Mouse (Mus musculus) embryonic facial prominence, embryonic 14.5 days (tissue): Measurements from ENCODE around the gene D630045J12Rik. TPM values are rescaled to one million over a fixed set of nuclear protein-coding genes. Genes with fewer than 3 reads are reported as not detected.
A peak's percentile ranks its signal among the peaks of the same experiment; 100 is the strongest.

Source experiments
- ATAC-seq: fragments of 200-750 bp; cut with Nextera tagmentation; 2 replicates; pipeline ENCODE4 v1.8.0; 2017; ENCODE audit warnings: low read depth, moderate number of reproducible peaks, moderate TSS enrichment
- DNase-seq: peaks from one replicate; pipeline ENCODE4 v3.0.0-alpha.2; 2015; ENCODE audit warnings: low spot score
- H3K27ac ChIP-seq: fragments of 300-500 bp; sonication (generic); replicated peaks from 2 replicates; pipeline ENCODE4 v1.5.1; 2014; ENCODE audit warnings: low read depth, mild to moderate bottlenecking, low read length, moderate library complexity
- H3K27me3 ChIP-seq: fragments of 300-500 bp; sonication (generic); replicated peaks from 2 replicates; pipeline ENCODE4 v1.6.1; 2014; ENCODE audit warnings: low read length; ENCODE audit not compliant: control insufficient read depth, insufficient read depth
- H3K36me3 ChIP-seq: fragments of 300-500 bp; sonication (generic); 2 replicates; pipeline ENCODE4 v1.6.1; 2014; ENCODE audit warnings: low read length, mixed read lengths; ENCODE audit not compliant: control insufficient read depth, insufficient read depth
- H3K4me1 ChIP-seq: fragments of 300-500 bp; sonication (generic); 2 replicates; pipeline ENCODE4 v1.6.1; 2014; ENCODE audit warnings: antibody characterized with exemption, low read length; ENCODE audit not compliant: control insufficient read depth, insufficient read depth
- H3K4me2 ChIP-seq: fragments of 300-500 bp; sonication (generic); 2 replicates; pipeline ENCODE4 v1.6.1; 2014; ENCODE audit warnings: low read depth, mild to moderate bottlenecking, low read length, moderate library complexity, mixed read lengths
- H3K4me3 ChIP-seq: fragments of 300-500 bp; sonication (generic); 2 replicates; pipeline ENCODE4 v1.5.1; 2014; ENCODE audit warnings: low read depth, mild to moderate bottlenecking, low read length
- H3K9ac ChIP-seq: fragments of 300-500 bp; sonication (generic); 2 replicates; pipeline ENCODE4 v1.6.1; 2014; ENCODE audit warnings: low read depth, mild to moderate bottlenecking, low read length, moderate library complexity, mixed read lengths
- H3K9me3 ChIP-seq: fragments of 300-500 bp; sonication (generic); 2 replicates; pipeline ENCODE4 v1.6.1; 2016; ENCODE audit warnings: low read length; ENCODE audit not compliant: control insufficient read depth
- WGBS: fragments of 180-500 bp; shearing (Covaris S2); extraction: QIAGEN DNeasy Blood & Tissue Kit; methylation state at CpG from one replicate; pipeline ENCODE4 v1.1.7; 2014; 5-methylcytosine and 5-hydroxymethylcytosine counted together
- polyA plus RNA-seq: library from polyadenylated mRNA; unstranded; fragments of >200 nt; fragmentation: Nextera tagmentation; extraction: Ambion mirVana; gene quantifications from 2 replicates; pipeline ENCODE4 v1.2.1, GENCODE M21; 2014

D630045J12Rik gene
- polyA plus RNA-seq, 1 experiment from 2014 or later, result 6.0 TPM

DNA sequence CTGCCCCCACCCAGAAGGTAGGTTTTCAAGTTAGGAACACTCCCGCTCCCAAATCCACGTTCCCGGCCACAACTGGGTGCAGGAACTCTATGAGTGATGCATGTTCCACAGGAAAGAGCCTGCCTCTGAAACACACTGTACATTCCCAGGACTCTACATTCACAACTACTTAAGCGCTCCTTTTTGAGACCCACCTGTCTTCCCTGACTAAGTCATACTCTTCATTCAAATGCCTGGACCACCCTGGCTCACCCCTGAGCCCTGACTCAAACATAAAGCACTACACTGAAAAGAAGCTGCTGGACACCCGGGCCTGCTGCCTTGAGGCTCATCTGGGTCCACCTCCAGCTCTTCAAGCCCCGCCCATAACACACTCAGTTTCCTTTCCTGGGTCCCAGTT lies 48.4 kb downstream of the D630045J12Rik start:
- H3K4me2 ChIP-seq, result no peak overlapping the region
- no peaks in the 10 kb centered on the region for H3K9me3 ChIP-seq
- H3K27ac ChIP-seq, result 0 out of 2 replicates have a peak overlapping the region, but pooled peaks have one; percentile 10
- no peaks in the 10 kb centered on the region for H3K36me3 ChIP-seq
- no peak for DNase-seq
- no peak overlapping the region for H3K4me3 ChIP-seq
- ATAC-seq, result no peak
- H3K27me3 ChIP-seq, result no peaks in the 10 kb centered on the region
- 74% methylated on average over 6 of the region's 6 CpGs for WGBS
- no peak overlapping the region for H3K9ac ChIP-seq
- H3K4me1 ChIP-seq, result peaks cover 28% of the 10 kb centered on the region

- Histone ChIP-seq H3K4me1 (peaks cover 28% of the 10 kb centered on the region), H3K4me3 (no peak overlapping the region), H3K9ac (no peak overlapping the region), H3K27ac (no peak overlapping the region), H3K4me2 (no peak overlapping the region), H3K36me3 (no peaks in the 10 kb centered on the region), H3K27me3 (no peaks in the 10 kb centered on the region), H3K9me3 (no peaks in the 10 kb centered on the region)
- ATAC-seq, result peak; percentile 62; the same call in 1 of the 2 replicates
- no peak for DNase-seq
- 37% methylated on average over 4 of the region's 4 CpGs for WGBS
Measured at GRCm38 (mm10) chr6:38203820-38204219, 50.0 kb downstream of the D630045J12Rik start.

GRCm38 (mm10) chr6:38202816-38203215 lies 51.0 kb downstream of the D630045J12Rik start:
- H3K36me3 ChIP-seq, result no peaks in the 10 kb centered on the region
- no peak for DNase-seq
- H3K9me3 ChIP-seq, result no peaks in the 10 kb centered on the region
- no peak overlapping the region for H3K4me2 ChIP-seq
- ATAC-seq, result no peak
- no peak overlapping the region for H3K9ac ChIP-seq
- H3K27ac ChIP-seq, result no peak overlapping the region
- no peaks in the 10 kb centered on the region for H3K27me3 ChIP-seq
- no peak overlapping the region for H3K4me3 ChIP-seq
- peaks cover 28% of the 10 kb centered on the region for H3K4me1 ChIP-seq
- 71% methylated on average over 12 of the region's 12 CpGs for WGBS

DNA sequence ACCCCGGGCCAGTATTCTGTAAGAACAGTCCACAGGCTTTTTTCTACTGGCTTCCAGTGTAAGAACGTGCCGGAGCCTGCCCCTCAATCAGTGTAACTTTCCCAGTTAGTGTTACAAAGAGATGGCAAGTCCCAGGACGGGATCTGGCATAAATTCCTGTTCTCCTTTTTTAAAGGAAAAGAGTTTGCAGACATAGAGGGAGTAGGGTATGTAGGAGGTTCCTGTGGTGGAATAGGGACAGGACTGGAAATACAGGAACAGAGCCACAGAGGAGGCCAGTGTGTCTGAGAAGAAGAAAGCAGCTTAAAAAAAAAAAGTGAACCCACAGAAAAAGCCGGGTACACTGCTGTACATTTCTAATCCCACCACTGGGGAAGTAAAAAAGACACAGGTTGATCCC lies 52.3 kb downstream of the D630045J12Rik start:
- Histone ChIP-seq H3K27ac (no peak overlapping the region), H3K4me3 (no peak overlapping the region), H3K27me3 (no peaks in the 10 kb centered on the region), H3K4me2 (no peak overlapping the region), H3K9ac (no peak overlapping the region), H3K4me1 (peaks cover 18% of the 10 kb centered on the region), H3K36me3 (peaks cover 5% of the 10 kb centered on the region; the same call in 1 of the 2 replicates), H3K9me3 (no peaks in the 10 kb centered on the region)
- DNase-seq (peak; percentile 65), ATAC-seq (no peak)
- WGBS, result 47% methylated on average over 5 of the region's 5 CpGs

- Histone ChIP-seq H3K9ac (no peak overlapping the region), H3K4me2 (no peak overlapping the region), H3K27me3 (no peaks in the 10 kb centered on the region), H3K9me3 (no peaks in the 10 kb centered on the region), H3K27ac (no peak overlapping the region), H3K4me3 (no peak overlapping the region), H3K4me1 (peaks cover 8% of the 10 kb centered on the region; the same call in 1 of the 2 replicates), H3K36me3 (peaks cover 24% of the 10 kb centered on the region)
- DNase-seq (no peak), ATAC-seq (no peak)
- WGBS, result 81% methylated on average over 6 of the region's 6 CpGs
Measured at GRCm38 (mm10) chr6:38199599-38199998, 54.2 kb downstream of the D630045J12Rik start.

DNA sequence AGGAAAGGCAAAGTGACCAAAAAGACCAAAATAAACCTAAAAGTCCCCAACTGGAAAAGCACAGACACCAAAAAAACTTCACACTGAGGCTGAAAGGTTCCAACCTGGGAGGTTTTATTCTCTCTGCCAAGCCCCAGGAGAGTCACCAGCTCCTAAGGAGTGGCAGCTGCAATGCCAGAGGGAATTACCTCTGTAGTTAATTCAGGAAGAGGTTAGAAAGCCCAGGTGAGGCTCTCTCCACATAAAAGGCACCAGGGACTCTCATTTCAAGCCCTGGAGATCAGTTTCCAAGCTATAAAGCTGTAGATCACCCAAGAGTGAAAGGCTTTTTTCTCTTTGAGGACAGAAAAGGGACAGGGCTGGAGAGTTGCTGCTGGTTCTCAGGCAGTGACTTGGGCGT lies 55.1 kb downstream of the D630045J12Rik start:
- Histone ChIP-seq H3K4me2 (no peak overlapping the region), H3K9me3 (no peaks in the 10 kb centered on the region), H3K9ac (no peak overlapping the region), H3K27ac (no peak overlapping the region), H3K36me3 (peaks cover 31% of the 10 kb centered on the region), H3K4me1 (peaks cover 8% of the 10 kb centered on the region; the same call in 1 of the 2 replicates), H3K27me3 (no peaks in the 10 kb centered on the region), H3K4me3 (no peak overlapping the region)
- peak; percentile 77 for DNase-seq
- 91% methylated on average over 1 of the region's 1 CpGs for WGBS
- peak; percentile 69; the same call in 1 of the 2 replicates for ATAC-seq

- DNase-seq, result no peak
- Histone ChIP-seq H3K27me3 (no peaks in the 10 kb centered on the region), H3K4me1 (no peaks in the 10 kb centered on the region)
Measured at GRCm38 (mm10) chr6:38196266-38197189, 57.3 kb downstream of the D630045J12Rik start.

GRCm38 (mm10) chr6:38195306-38195705 lies 58.5 kb downstream of the D630045J12Rik start:
- H3K4me1 ChIP-seq, result no peaks in the 10 kb centered on the region
- 78% methylated on average over 10 of the region's 10 CpGs for WGBS
- H3K27ac ChIP-seq, result no peak overlapping the region
- H3K36me3 ChIP-seq, result peaks cover 37% of the 10 kb centered on the region
- ATAC-seq (no peak), DNase-seq (no peak)
- no peak overlapping the region for H3K9ac ChIP-seq
- H3K27me3 ChIP-seq, result no peaks in the 10 kb centered on the region
- H3K4me2 ChIP-seq, result no peak overlapping the region
- no peak overlapping the region for H3K4me3 ChIP-seq
- H3K9me3 ChIP-seq, result no peaks in the 10 kb centered on the region

More at GRCm38 (mm10) chr6:38196266-38197189, 57.3 kb downstream of the D630045J12Rik start:
- Histone ChIP-seq H3K9me3 (no peaks in the 10 kb centered on the region), H3K9ac (no peak overlapping the region), H3K36me3 (peaks cover 37% of the 10 kb centered on the region), H3K4me2 (no peak overlapping the region), H3K4me3 (no peak overlapping the region), H3K27ac (no peak overlapping the region)
- no peak for ATAC-seq
- 93% methylated on average over 23 of the region's 24 CpGs for WGBS
